Mouse (Mus musculus) embryonic facial prominence, embryonic 14.5 days (tissue): ENCODE data around the gene Crebbp. TPM values are rescaled to one million over a fixed set of nuclear protein-coding genes. Genes with fewer than 3 reads are reported as not detected.

Experiments
- ATAC-seq: fragments of 200-750 bp; cut with Nextera tagmentation; 2 replicates; pipeline ENCODE4 v1.8.0; 2017; ENCODE audit warnings: low read depth, moderate number of reproducible peaks, moderate TSS enrichment
- DNase-seq: peaks from one replicate; pipeline ENCODE4 v3.0.0-alpha.2; 2015; ENCODE audit warnings: low spot score
- H3K27ac ChIP-seq: fragments of 300-500 bp; sonication (generic); replicated peaks from 2 replicates; pipeline ENCODE4 v1.5.1; 2014; ENCODE audit warnings: low read depth, mild to moderate bottlenecking, low read length, moderate library complexity
- H3K27me3 ChIP-seq: fragments of 300-500 bp; sonication (generic); replicated peaks from 2 replicates; pipeline ENCODE4 v1.6.1; 2014; ENCODE audit warnings: low read length; ENCODE audit not compliant: control insufficient read depth, insufficient read depth
- H3K36me3 ChIP-seq: fragments of 300-500 bp; sonication (generic); 2 replicates; pipeline ENCODE4 v1.6.1; 2014; ENCODE audit warnings: low read length, mixed read lengths; ENCODE audit not compliant: control insufficient read depth, insufficient read depth
- H3K4me1 ChIP-seq: fragments of 300-500 bp; sonication (generic); 2 replicates; pipeline ENCODE4 v1.6.1; 2014; ENCODE audit warnings: antibody characterized with exemption, low read length; ENCODE audit not compliant: control insufficient read depth, insufficient read depth
- H3K4me2 ChIP-seq: fragments of 300-500 bp; sonication (generic); 2 replicates; pipeline ENCODE4 v1.6.1; 2014; ENCODE audit warnings: low read depth, mild to moderate bottlenecking, low read length, moderate library complexity, mixed read lengths
- H3K4me3 ChIP-seq: fragments of 300-500 bp; sonication (generic); 2 replicates; pipeline ENCODE4 v1.5.1; 2014; ENCODE audit warnings: low read depth, mild to moderate bottlenecking, low read length
- H3K9ac ChIP-seq: fragments of 300-500 bp; sonication (generic); 2 replicates; pipeline ENCODE4 v1.6.1; 2014; ENCODE audit warnings: low read depth, mild to moderate bottlenecking, low read length, moderate library complexity, mixed read lengths
- H3K9me3 ChIP-seq: fragments of 300-500 bp; sonication (generic); 2 replicates; pipeline ENCODE4 v1.6.1; 2016; ENCODE audit warnings: low read length; ENCODE audit not compliant: control insufficient read depth
- whole genome bisulfite sequencing: fragments of 180-500 bp; shearing (Covaris S2); extraction: QIAGEN DNeasy Blood & Tissue Kit; methylation state at CpG from one replicate; pipeline ENCODE4 v1.1.7; 2014; 5-methylcytosine and 5-hydroxymethylcytosine counted together
- polyA plus RNA-seq: library from polyadenylated mRNA; unstranded; fragments of >200 nt; fragmentation: Nextera tagmentation; extraction: Ambion mirVana; gene quantifications from 2 replicates; pipeline ENCODE4 v1.2.1, GENCODE M21; 2014

The Crebbp gene
- polyA plus RNA-seq, 1 experiment from 2014 or later, result 41.6 TPM

GRCm38 (mm10) chr16:4214631-4215240, 939 bp upstream of the Crebbp start:
- Histone ChIP-seq H3K27me3 (no peaks in the 10 kb centered on the region), H3K4me3 (peak overlapping the region; percentile 100), H3K4me2 (peak overlapping the region; percentile 96), H3K27ac (no peak overlapping the region; the same call in 1 of the 2 replicates), H3K4me1 (peaks cover 16% of the 10 kb centered on the region; the same call in 1 of the 2 replicates), H3K9me3 (no peaks in the 10 kb centered on the region), H3K9ac (peak overlapping the region; percentile 96), H3K36me3 (no peaks in the 10 kb centered on the region)
- 48% methylated on average over 10 of the region's 10 CpGs for WGBS
- DNase-seq (peak; percentile 1), ATAC-seq (no peak)

- H3K9me3 ChIP-seq, result no peaks in the 10 kb centered on the region
- peak; percentile 81 for ATAC-seq
- H3K9ac ChIP-seq, result peak overlapping the region; percentile 96
- peak overlapping the region; percentile 70 for H3K4me2 ChIP-seq
- peak overlapping the region; percentile 100 for H3K4me3 ChIP-seq
- H3K4me1 ChIP-seq, result peaks cover 16% of the 10 kb centered on the region; the same call in 1 of the 2 replicates
- whole genome bisulfite sequencing, result under 1% methylated on average over 32 of the region's 128 CpGs
- no peaks in the 10 kb centered on the region for H3K27me3 ChIP-seq
- peak overlapping the region; percentile 100 for H3K27ac ChIP-seq
- DNase-seq, result peak; percentile 77
- no peaks in the 10 kb centered on the region; the same call in 1 of the 2 replicates for H3K36me3 ChIP-seq
These were observed 616 bp downstream of the Crebbp start for GRCm38 (mm10) chr16:4212963-4213798.

- DNase-seq, result peak; percentile 44
- Histone ChIP-seq H3K9me3 (no peaks in the 10 kb centered on the region), H3K9ac (peak overlapping the region; percentile 96), H3K4me2 (peak overlapping the region; percentile 70), H3K27ac (0 out of 2 replicates have a peak overlapping the region, but pooled peaks have one; percentile 100), H3K4me1 (peaks cover 16% of the 10 kb centered on the region; the same call in 1 of the 2 replicates), H3K36me3 (no peaks in the 10 kb centered on the region; the same call in 1 of the 2 replicates), H3K27me3 (no peaks in the 10 kb centered on the region), H3K4me3 (peak overlapping the region; percentile 100)
- WGBS, result 2% methylated on average over 23 of the region's 23 CpGs
- ATAC-seq, result no peak; the same call in 1 of the 2 replicates
These were observed 1.4 kb downstream of the Crebbp start for GRCm38 (mm10) chr16:4212167-4212962.

- no peak overlapping the region for H3K4me3 ChIP-seq
- WGBS, result 82% methylated on average over 1 of the region's 1 CpGs
- ATAC-seq (no peak), DNase-seq (no peak)
- no peaks in the 10 kb centered on the region for H3K27me3 ChIP-seq
- H3K4me1 ChIP-seq, result peaks cover 16% of the 10 kb centered on the region; the same call in 1 of the 2 replicates
- H3K27ac ChIP-seq, result no peak overlapping the region
- H3K36me3 ChIP-seq, result no peaks in the 10 kb centered on the region; the same call in 1 of the 2 replicates
- H3K9me3 ChIP-seq, result no peaks in the 10 kb centered on the region
- no peak overlapping the region for H3K9ac ChIP-seq
- H3K4me2 ChIP-seq, result peak overlapping the region; percentile 70; the same call in 1 of the 2 replicates
These were observed 3.5 kb downstream of the Crebbp start for GRCm38 (mm10) chr16:4210290-4210689.

- H3K9me3 ChIP-seq, result no peaks in the 10 kb centered on the region
- ATAC-seq, result no peak
- 95% methylated on average over 1 of the region's 1 CpGs for WGBS
These were observed 10.2 kb downstream of the Crebbp start for GRCm38 (mm10) chr16:4203592-4203991.

GRCm38 (mm10) chr16:4199995-4200394, 13.8 kb downstream of the Crebbp start:
- Histone ChIP-seq H3K27me3 (no peaks in the 10 kb centered on the region), H3K27ac (no peak overlapping the region), H3K36me3 (no peaks in the 10 kb centered on the region), H3K9me3 (no peaks in the 10 kb centered on the region), H3K4me3 (no peak overlapping the region), H3K9ac (no peak overlapping the region), H3K4me2 (no peak overlapping the region), H3K4me1 (no peaks in the 10 kb centered on the region)
- WGBS, result 44% methylated on average over 1 of the region's 1 CpGs
- DNase-seq (no peak), ATAC-seq (no peak)

More at GRCm38 (mm10) chr16:4203592-4203991, 10.2 kb downstream of the Crebbp start:
- Histone ChIP-seq H3K9ac (no peak overlapping the region), H3K27ac (no peak overlapping the region), H3K4me1 (no peaks in the 10 kb centered on the region), H3K36me3 (no peaks in the 10 kb centered on the region; the same call in 1 of the 2 replicates), H3K4me3 (no peak overlapping the region), H3K4me2 (no peak overlapping the region), H3K27me3 (no peaks in the 10 kb centered on the region)
- no peak for DNase-seq

- WGBS, result 83% methylated on average over 2 of the region's 2 CpGs
- Histone ChIP-seq H3K27me3 (no peaks in the 10 kb centered on the region), H3K9ac (no peak overlapping the region)
These were observed 14.2 kb downstream of the Crebbp start for GRCm38 (mm10) chr16:4199566-4199965.

GRCm38 (mm10) chr16:4198004-4198403, 15.8 kb downstream of the Crebbp start:
- ATAC-seq (no peak), DNase-seq (no peak)
- Histone ChIP-seq H3K36me3 (no peaks in the 10 kb centered on the region), H3K4me3 (no peak overlapping the region), H3K9me3 (no peaks in the 10 kb centered on the region), H3K9ac (no peak overlapping the region), H3K4me2 (no peak overlapping the region), H3K4me1 (no peaks in the 10 kb centered on the region), H3K27me3 (no peaks in the 10 kb centered on the region), H3K27ac (no peak overlapping the region)
- 94% methylated on average over 4 of the region's 4 CpGs for WGBS

More at GRCm38 (mm10) chr16:4199566-4199965, 14.2 kb downstream of the Crebbp start:
- H3K4me1 ChIP-seq, result no peaks in the 10 kb centered on the region
- no peak overlapping the region for H3K4me3 ChIP-seq
- H3K4me2 ChIP-seq, result no peak overlapping the region
- DNase-seq (no peak), ATAC-seq (no peak)
- H3K36me3 ChIP-seq, result no peaks in the 10 kb centered on the region
- H3K27ac ChIP-seq, result no peak overlapping the region
- H3K9me3 ChIP-seq, result no peaks in the 10 kb centered on the region
